Mouse (Mus musculus) ovary, postnatal 36 days (tissue): ENCODE results near the gene Lefty2.

Source experiments
- DNase-seq: peaks from one replicate; pipeline ENCODE4 v3.0.0; 2022; ENCODE audit warnings: low spot score, mixed read lengths

Gene Lefty2

DNA sequence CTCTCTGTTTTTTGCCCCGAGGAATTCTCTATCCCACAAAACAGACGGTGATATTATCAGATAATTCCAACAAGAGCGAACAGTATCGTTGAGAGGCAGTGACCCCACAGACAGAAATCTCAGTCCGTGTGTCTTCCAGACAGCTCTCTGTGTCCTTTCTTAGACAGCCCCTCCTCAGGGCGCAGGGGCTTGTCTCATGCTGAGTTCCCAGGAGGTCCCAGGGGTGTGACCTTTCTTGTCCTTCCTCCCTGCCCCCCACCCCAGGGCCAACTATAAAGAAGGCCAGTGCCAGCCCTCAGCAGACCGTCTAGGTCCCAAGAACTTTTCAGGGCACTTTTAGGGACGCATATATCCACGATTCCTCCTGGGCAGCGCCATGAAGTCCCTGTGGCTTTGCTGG is at the start of gene Lefty2:
TSS of gene Lefty2 (plus strand) at position 301 of the 400 bp plus-strand sequence.
- no peak for DNase-seq

DNA sequence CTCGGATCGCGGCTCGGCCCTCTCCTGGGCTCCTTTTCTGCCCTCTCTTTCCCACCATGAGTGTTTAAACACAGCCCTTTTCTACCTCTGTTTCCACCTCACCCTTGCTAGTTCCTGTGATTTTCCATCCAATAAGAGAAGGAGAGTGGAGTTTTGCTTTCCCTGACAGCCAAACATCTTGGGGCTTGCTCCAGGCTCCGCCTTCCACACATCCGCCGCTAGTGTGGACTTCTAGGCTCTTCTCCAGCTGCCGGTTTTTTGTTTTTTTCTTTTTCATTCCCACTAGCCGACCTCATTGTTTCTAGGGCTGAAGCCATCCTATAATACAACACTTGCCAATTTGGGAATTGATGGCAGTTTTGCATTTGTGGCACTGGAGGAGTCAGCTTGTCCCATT is 44.8 kb upstream of the Lefty2 start:
- DNase-seq: peak; percentile 62

DNA sequence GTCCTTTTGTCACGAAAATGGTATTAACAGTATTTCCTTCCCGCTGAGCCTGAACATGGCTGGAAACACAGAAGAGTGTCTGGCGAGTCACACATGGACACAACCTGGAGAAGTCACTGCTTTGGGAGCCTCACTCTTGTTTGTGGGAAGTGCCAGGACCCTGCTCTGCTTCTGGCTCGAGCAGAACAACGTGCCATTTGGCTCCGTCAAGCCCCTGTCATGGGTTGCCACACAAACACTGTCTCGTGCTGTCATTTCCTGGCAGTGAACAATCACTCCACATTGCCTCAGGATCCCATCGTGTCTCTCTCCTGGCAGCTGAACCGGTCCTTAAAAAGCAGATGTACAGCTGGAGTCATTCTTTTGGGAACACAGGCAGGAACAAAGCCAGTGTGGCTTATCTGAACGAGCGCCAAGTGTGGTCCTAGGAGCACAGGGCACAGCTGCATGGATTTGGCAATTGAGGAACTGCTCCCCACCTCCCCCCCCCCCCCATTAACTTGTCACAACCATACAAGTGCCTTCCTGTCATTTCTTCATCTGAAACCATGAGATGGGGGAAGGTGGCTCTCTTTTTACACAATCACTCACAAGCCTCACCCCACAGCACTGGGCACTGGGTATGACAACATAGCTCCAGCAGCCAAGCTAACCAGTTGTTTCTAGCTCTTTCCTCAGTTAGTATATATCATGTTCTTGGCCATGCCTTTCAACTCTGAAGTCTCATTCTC is 44.2 kb upstream of the Lefty2 start:
- DNase-seq: peak; percentile 38

DNA sequence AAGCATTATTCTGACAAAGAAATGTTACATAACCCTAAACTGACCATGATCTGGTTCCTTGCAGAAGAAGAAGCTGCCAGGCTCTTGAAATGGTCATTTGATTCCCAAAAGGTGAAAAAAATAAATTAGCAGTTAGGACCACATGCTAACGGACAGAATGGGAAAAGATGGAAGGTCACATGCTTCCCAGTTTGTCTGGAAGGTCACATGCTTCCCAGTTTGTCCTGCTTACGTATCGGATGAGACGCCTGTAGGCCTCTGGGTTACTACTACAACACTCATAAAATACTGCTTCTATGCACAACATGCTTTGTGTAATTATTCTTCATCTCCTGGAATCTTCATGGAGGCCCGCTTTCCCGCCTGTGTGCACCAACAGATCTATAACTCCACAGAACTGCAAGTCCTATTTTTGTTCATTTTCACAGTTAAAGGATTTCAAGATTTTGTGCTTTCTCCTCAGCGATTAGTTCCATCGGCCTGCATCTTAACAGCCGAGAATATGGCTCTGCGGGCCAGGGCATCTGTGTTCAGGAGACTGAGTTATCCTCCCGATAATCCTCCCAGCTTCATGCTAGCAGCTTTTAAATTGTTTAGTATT is 43.1 kb upstream of the Lefty2 start:
- no peak for DNase-seq

DNA sequence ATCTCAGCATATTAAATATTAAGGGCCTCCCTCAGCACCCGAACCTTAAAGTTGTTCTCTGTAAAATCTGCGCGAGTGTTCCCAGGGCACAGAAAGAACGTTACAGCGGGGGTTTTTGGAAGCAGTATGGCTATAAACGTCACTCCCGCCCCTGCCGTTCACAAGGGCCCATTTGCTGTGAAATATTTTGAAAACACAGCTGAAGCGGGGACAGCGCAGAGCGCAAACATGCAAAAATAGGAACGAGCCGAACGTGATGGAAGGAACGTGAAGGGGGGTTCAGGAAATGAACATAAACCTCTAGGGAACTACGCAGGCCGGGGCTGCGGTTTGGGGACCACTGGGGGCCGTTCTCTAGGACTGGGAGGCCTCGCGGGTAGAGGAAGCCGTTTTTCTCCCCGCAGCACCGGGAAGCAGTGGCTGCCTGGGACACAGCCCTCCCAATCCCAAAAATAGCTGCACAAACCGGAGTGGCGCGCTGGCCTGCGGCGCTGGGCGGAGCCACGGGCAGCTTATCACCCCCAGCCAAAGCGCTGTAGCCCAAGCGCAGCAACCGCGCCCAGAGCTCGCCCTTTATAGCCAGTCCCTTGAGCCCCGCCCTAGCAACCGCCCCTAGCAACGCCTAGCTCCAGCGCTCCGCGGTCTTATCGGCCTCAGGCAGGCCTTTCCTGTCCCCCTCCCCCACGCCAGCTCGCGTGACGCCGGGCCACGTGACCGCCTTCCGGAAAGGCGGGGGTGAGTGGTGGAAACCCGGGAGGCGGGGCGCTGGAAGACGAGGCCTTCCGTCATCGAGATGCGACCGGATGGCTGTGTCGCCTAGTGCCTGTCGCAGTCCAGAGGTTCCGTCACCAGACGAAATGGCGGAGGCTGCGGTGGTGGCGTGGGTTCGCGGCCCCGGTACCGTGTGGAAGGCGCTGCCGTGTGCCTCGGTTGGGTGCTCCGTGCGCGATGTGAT is 42.3 kb upstream of the Lefty2 start, which contains the start of gene Sde2:
TSS of gene Sde2 (plus strand) at position 812 of the 955 bp plus-strand sequence.
- peak; percentile 100 for DNase-seq

DNA sequence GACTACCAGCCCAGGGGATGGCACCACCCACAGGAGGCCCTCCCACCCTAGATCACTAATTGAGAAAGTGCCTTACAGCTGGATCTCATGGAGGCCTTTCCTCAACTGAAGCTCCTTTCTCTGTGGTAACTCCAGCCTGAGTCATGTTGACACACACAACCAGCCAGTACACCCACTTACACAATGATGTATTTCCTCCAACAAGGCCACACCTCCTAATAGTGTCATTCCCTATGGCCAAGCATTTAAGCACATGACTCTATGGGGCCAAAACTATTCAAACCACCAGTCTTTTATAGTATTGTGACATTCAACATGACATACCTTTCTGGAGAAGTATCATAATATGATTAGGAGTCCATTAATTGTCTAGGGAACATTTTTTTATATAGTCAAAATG is 34.1 kb upstream of the Lefty2 start:
- DNase-seq: no peak

DNA sequence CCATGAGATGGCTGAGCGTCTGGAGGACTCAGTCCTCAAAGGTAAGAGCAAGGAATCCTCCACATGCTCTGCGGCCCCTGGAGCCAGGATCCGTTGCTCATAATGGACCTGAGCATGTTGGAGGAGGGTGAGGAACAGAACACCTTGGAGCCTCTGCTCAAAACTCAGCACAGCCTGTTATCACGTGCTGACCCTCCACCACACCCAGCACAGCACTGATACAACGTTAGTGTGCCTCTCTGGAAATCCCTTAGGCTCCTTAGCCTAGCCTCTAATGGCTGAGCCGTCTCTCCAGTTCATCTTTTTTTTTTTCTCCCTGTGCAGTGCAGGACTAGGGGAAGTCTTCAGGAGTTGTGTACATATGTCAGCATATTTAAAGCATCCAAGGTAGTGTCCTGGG is 32.9 kb upstream of the Lefty2 start:
- DNase-seq: no peak

DNA sequence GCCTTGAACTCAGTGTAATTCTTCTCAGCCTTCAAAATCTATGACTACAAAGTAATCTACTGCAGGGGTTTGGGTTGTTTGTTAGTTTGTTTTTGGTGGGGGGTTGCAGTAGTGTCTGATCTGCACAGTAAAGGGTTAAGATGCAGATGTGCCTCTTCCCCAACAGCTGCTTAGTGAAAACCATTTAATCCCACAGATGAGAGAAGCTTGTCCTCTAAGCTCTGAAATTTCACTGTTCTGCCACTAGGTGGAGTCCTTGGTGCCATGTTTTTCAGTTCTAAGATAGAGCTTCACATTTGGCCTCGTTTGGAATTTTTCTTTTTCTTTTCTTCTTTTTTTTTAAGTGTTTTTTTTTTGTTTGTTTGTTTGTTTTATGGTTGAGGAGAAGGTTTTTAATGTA is 29.3 kb upstream of the Lefty2 start:
- DNase-seq: no peak

DNA sequence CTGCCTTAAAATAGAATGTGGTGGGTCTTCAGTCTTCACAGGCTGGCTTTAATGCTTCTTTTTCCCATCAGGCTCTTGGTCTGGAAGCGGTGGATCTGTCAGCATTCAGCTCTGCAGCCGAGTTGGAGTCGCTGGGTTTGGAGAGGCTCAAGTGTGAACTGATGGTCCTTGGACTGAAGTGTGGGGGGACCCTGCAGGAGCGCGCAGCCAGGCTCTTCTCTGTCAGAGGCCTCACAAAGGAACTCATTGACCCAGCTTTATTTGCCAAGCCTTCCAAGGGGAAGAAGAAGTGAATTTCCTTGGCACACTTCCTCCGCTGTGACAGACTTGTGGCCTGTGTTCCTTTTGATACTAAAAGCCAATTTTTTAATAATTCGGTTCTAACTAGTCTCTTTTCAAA is 26.9 kb upstream of the Lefty2 start:
- no peak for DNase-seq

DNA sequence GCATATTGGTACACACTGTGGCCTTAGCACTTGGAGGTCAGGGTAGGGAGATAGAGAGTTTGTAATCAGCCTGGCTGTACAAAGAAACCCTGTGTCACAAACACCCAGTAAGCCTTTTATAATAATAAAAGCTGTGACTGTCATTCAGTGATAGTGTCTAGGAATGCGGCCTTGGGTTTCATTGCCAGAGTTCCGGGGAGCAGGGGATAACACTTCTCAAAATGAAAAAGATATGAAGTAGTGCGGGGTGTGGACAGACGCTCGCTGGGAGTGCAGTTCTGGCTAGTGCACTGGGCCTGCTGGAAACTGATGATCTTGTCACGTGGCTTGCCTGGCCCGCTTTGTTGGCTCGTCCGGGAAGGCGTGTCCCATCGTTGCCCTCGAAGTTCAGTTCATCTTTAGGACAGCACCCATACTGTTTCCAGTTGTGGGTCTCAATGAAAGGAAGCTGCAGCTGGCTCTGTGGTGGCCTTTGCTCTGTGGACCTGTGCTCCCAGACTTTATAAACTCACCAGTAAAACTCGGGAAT is 22.7 kb upstream of the Lefty2 start:
- peak; percentile 29 for DNase-seq

DNA sequence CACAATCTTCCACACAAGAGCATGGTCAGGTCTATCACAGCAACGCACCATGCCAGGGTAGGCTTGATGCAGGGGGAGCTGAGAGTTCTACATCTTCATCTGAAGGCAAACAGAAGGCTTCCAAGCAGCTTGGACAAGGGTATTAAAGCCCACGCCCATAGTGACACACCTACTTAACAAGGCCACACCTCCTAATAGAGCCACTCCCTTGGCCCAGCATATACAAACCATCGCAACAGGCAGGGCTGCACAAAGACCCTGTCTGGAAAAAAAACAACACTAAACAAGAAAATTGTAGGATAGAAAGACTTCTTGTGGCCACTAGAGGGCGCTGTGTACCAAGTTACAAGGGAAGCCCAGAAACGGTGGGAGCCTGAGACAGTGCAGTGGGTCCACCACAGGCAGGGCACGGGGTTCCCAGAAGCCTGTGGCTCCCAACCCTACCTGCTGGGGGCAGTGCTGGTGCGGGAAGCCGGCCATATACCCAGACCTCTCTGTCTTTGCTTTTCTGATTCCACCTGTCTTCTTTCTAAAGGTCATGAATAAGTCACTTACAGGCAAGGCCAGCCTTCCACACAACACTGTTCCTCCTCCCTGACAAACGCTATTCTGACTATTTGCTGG is 18.9 kb upstream of the Lefty2 start:
- peak; percentile 21 for DNase-seq

DNA sequence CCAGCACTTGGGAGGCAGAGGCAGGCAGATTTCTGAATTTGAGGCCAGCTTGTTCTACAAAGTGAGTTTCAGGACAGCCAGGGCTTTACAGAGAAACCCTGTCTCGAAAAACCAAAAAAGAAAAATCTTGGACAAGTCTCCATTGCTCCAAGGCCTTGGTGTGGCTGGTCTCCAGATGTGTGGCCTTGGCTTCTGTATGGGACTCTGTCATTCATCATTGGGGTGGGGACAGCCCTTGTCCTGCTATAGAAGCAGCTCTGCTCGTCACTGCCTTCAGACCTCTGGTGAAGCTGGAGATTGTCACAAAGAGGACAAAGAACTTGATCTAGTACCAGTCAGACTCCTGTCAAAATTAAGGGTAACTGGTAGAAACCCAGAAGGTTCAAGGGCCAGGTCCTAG is 18.3 kb upstream of the Lefty2 start:
- no peak for DNase-seq

DNA sequence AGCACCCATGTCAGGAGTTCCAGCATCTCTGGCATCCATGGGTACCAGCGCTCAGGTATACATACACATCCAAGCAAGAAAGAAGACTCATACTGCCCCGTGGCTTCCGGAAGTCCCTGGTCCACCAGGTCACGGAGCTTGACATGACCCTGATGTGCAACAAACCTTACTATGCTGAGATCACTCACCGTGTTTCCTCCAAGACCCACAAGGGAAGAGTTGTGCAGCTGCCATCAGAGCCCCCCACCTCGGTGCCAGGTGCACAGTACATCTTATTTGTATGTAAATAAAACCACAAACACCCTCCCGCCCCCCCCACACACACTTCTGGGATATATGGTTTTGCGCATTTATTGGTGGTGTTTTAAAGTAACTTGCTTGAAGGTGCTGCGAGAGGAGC is 17.8 kb upstream of the Lefty2 start:
- DNase-seq: no peak

DNA sequence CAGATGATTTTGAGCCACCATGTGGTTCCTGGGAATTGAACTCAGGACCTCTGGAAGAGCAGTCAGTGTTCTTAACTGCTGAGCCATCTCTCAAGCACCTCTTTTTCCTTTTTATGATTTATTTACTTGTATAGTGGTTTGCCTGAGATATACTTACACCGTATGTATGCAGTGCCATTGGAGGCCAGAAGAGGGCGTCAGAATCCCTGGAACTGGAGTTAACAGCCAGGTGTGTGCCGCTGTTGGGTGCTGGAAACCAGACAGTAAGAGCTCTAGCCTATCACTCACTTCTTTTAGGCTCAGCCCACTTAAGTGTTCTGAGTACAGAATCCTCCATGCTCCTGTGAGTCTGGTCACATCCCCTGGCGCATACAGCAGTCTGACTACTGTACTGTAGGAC is 15.4 kb upstream of the Lefty2 start:
- DNase-seq: no peak

DNA sequence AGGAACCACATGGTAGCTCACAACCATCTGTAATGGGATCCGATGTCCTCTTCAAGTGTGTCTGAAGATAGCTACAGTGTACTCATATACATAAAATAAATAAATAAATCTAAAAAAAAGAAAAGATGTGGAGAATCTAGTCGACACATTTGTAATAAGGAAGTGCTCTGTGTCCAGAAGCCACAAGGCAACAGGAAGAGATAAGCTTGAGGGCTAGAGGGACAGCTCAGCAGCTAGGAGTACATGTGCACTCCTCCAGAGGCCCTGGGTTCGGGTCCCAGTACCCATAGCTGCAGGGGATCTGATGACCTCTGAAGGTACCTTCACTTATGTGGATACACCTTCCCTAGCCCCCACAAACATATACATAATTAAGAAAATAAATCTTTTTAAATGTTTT is 11.1 kb upstream of the Lefty2 start:
- DNase-seq: no peak

DNA sequence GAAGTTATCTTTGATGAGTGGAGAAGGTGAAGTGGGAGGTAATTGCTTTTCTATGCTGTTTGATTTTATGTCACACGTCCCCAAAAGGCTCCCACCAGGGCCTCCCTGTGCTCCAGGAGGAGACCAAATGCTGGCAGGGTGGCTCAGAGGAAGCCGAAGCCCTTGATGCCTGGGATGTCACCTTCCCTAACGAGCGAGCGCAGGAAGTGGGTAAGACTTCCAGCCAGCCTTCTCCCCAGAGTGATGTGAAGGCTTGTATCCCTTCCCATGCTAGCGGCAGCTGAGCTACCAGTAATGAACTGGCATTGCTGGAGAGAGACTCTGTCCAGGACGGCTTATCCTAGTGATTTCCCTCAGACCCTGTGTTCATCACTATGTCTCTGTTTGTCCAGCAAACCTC is 9.2 kb upstream of the Lefty2 start:
- no peak for DNase-seq

DNA sequence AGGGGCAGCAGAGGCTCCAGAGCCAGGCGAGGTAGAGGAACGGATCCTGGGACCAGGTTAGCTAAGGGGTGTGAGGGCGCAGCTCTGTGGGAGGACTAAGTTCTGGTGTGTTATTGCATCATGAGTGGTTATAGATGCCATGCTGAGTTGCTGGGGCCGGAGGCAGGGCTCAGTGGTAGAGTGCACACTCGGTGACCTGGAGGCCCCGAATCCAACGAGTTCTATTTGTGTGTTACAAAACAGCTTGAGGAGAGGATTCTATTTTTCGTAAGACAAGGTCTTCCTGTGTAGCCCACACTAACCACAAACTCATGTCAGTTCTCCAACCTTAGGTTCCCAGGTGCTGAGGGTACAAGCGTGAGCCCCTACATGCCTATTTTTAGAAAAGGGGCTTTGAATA is 8.4 kb upstream of the Lefty2 start:
- no peak for DNase-seq

DNA sequence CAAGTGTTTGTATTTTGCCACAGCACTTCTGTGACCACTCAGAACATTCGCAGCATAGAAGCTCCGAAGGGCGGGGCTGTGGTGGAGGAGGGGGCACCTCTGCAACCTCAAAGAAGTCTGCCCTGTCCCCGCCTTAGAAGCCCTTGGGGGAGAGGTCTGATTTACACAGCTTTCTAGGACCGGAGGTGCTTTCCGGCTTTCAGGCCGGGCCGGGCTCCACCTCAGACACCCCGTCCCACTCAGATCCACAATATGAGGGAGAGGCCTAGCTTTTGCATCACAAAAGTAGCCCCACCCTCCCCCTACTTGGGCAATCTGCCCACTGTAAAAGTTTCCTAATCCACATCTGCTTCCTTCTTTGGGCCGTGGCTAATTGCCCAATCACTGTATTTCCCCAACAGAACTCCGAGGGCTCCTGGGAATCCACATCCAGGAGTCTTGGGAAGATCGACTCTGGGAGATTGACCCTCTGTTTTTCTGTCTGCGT is 4.3 kb upstream of the Lefty2 start:
- DNase-seq: peak; percentile 65

DNA sequence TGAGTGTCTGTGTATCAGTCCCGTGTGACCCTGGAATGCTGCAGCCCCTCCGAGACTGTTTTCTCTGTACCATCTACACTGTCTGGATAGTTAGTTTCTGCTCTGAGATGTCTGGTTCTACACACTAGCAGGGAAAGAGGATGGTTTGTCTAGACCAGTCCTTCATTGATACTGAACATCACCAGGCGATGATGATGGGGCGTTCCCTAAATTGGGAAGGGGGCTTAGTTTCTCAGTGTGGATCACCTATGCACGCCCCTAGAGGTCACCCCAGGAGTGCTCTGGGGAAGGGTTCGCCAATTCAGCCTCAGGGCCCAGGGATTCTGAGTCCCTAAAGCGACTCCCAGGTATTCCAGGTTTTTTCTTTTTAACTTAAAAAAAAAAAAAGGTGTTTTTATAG is 3.7 kb upstream of the Lefty2 start:
- no peak for DNase-seq

DNA sequence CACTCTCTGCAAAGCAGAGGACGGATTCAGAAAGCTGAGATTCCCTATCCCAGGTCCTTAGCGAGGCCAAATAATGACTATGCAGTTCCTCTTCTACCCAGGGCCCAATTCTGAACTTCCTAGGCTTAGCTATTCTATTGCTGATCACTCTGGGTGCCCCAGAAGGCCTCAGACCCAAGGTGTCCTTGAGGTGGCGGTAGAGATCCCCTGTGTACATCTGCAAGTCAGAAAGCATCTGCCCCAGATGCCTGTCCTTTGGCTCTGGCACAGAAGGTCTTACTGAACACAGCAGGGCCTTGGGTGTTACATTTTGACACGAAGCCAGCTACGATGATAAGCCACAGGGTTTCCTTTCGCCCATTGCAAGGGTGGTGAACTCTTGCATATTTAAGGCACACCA is 3.1 kb upstream of the Lefty2 start:
- DNase-seq: peak; percentile 58

DNA sequence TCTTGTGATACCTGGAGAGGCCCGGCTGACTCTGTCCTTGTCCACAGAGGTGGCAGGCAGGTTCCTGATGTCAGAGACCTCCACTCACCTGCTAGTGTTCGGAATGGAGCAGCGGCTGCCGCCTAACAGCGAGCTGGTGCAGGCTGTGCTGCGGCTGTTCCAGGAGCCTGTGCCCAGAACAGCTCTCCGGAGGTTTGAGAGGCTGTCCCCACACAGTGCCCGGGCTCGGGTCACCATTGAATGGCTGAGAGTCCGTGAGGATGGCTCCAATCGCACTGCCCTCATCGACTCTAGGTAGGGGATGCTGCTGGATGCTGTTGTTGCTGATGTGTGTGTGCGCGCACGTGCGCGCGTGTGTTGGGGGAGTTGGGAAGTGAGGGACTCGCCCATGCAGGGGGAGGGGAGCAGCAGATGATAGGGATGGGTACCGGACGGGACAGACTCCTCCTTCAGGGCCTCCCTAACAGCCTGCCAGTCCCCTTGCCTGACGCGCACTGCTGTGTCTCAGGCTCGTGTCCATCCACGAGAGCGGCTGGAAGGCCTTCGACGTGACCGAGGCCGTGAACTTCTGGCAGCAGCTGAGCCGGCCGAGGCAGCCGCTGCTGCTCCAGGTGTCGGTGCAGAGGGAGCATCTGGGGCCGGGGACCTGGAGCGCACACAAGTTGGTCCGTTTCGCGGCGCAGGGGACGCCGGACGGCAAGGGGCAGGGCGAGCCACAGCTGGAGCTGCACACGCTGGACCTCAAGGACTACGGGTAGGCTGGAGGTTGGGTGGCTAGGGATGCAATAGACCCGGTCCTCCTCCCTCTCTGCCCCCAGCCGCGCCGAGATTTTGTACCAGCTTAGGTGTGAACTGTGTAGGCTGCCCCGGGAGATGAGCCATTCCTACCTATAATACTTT is 1.4 kb downstream of the Lefty2 start:
- DNase-seq: peak; percentile 33
